Mouse (Mus musculus): ENCODE measurements around the gene Xrcc1.
"Not testable (repeated sequence)": the region's sequence is repeated elsewhere in the genome, so short reads cannot be mapped to it uniquely, and the experiment has no call there.

GRCm38 (mm10) chr7:24516319-24516718 lies 29.8 kb upstream of the Xrcc1 start:
- TF ChIP-seq POLR2A (IDR thresholded peaks at IDR 0.05; ENCODE audit: borderline replicate concordance, control insufficient read depth, low read depth, low read length), result not testable (repeated sequence)
- 0 out of 2 replicates have a peak, but pooled peaks have one; percentile 6 for TF ChIP-seq CTCF (IDR thresholded peaks at IDR 0.05; ENCODE audit: control insufficient read depth, insufficient read depth, low read length)
